ENCODE assay signal across 34 mouse cellular contexts in the genomic region with DNA sequence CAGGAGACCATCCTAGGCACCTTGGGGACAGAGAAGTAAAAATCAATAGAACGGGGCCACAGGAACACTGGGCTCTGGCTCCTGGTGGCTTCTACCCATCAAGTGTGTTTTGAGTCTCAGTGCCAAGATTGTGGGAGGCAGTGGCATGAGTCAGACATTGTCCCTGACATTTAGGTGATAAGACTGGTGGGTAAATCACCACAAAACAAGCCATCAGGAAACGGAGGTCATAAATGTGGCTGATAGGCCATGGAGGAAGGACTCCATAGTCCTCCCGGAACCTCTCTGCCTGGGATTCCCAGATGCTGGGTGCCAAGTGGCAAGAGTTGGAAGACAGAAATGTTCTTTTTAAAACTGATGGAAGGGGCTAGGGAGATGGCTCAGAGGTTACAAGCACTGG. TPM values are rescaled to one million over a fixed set of nuclear protein-coding genes. Genes with fewer than 3 reads are reported as not detected.
DNase-seq lines count a peak whose midpoint lies in the region; ATAC-seq and TF ChIP-seq lines count a peak whose summit lies in the region.
"Had no signal": no experiment of that assay in that cellular context is flagged by ENCODE, and none has a peak within 500 bp of the region (broad histone marks: within the 10 kb centered on the region; RNA-seq: fewer than 3 reads in every experiment).

No protein-coding gene starts in this region.

- peak; percentile 31 to 45; a peak in 3 of 4 replicates for TF ChIP-seq EP300 in MEL (IDR thresholded peaks at IDR 0.05; ENCODE audit: low read depth in 1 of 2, low read length in 2 of 2)

- H3K79me2 ChIP-seq in MEL (ENCODE audit: control insufficient read depth, insufficient read depth, low read length, poor library complexity) = no peaks in the 10 kb centered on the region

- H3K4me3 ChIP-seq in cerebellum, adult 2 months (replicated peaks; ENCODE audit: insufficient read depth, low read depth, low read length) = no peak overlapping the region
- H3K4me3 ChIP-seq in MEL (ENCODE audit: control insufficient read depth in 1 of 2, insufficient read depth in 1 of 2, low read depth in 2 of 2, low read length in 2 of 2) = no peak overlapping the region
- no peak overlapping the region for H3K4me3 ChIP-seq in forebrain, embryonic 14.5 days (ENCODE audit: low read depth, low read length)
- H3K4me3 ChIP-seq: forebrain, embryonic 15.5 days; heart, embryonic 12.5 days; kidney, embryonic 15.5 days; left cerebral cortex, adult 2 months; limb, embryonic 12.5 days; liver, embryonic 15.5 days; neural tube, embryonic 15.5 days had no signal

- H3K27me3 ChIP-seq in cerebellum, adult 2 months (ENCODE audit: control insufficient read depth, insufficient read depth, low read length) = no peaks in the 10 kb centered on the region
- no peaks in the 10 kb centered on the region; a peak in 1 of 4 replicates for H3K27me3 ChIP-seq in MEL (ENCODE audit: control insufficient read depth in 1 of 2, insufficient read depth in 2 of 2, low read length in 2 of 2)
- H3K27me3 ChIP-seq in forebrain, embryonic 14.5 days (replicated peaks; ENCODE audit: control insufficient read depth, insufficient read depth, low read length) = peaks cover 9% of the 10 kb centered on the region

- ATAC-seq in megakaryocyte progenitor cell, adult 5-6 weeks (replicated peaks; ENCODE audit: poor library complexity) = peak; percentile 13; the same call in 1 of the 2 replicates
- ATAC-seq in forebrain, embryonic 14.5 days = no peak
- ATAC-seq: activated CD4-positive, CD25-positive, alpha-beta regulatory T cell, adult 4 months; forebrain, embryonic 15.5 days had no signal

- peaks cover 0 to 10% of the 10 kb centered on the region in 2 experiments; a peak in 2 of 4 replicates for H3K36me3 ChIP-seq in MEL (ENCODE audit: control insufficient read depth in 1 of 2, insufficient read depth in 2 of 2, low read length in 2 of 2)
- H3K36me3 ChIP-seq in forebrain, embryonic 14.5 days (ENCODE audit: control insufficient read depth, insufficient read depth, low read length) = no peaks in the 10 kb centered on the region
- H3K36me3 ChIP-seq: forebrain, embryonic 15.5 days; heart, embryonic 12.5 days; kidney, embryonic 15.5 days; limb, embryonic 12.5 days; liver, embryonic 15.5 days; neural tube, embryonic 15.5 days had no signal

- DNase-seq in cerebellum, adult 2 months = peak in 1 of 2 experiments; percentile 50
- no peak for DNase-seq in cerebellum, adult 9-10 months
- DNase-seq in MEL (ENCODE audit: low read depth, low spot score) = peak; percentile 57
- peak; percentile 43 for DNase-seq in adrenal gland, postnatal 25 days
- no peak for DNase-seq in left cerebral cortex, adult 11 months (ENCODE audit: low spot score)
- no peak for DNase-seq in forebrain, embryonic 14.5 days (ENCODE audit: low spot score)
- no peak for DNase-seq in c-Kit-positive CD71-positive TER-119-positive erythroid progenitor cells, embryonic 14.5 days (ENCODE audit: low spot score)
- DNase-seq: gastrocnemius, postnatal 36 days; heart, adult 18-20 months; lung, embryonic 14.5 days; midbrain, embryonic 14.5 days; right cerebral cortex, adult 18-20 months; right cerebral cortex, postnatal 4 days; thymus, adult 18-20 months; thymus, postnatal 4 days had no signal

- no peak for TF ChIP-seq CTCF in cerebellum, adult 2 months (IDR thresholded peaks at IDR 0.05; ENCODE audit: borderline replicate concordance, insufficient read depth, low read depth, low read length)
- no peak for TF ChIP-seq CTCF in MEL (IDR thresholded peaks at IDR 0.05 in 2 of 3, conservative IDR thresholded peaks at IDR 0.05 in 1 of 3; ENCODE audit: control insufficient read depth in 1 of 3, insufficient read depth in 1 of 3, low read depth in 2 of 3, low read length in 3 of 3, poor library complexity in 1 of 3, severe bottlenecking in 1 of 3)

- WGBS in cerebellum, adult 2 months = 43% methylated on average over 3 of the region's 3 CpGs
- 88% methylated on average over 3 of the region's 3 CpGs for WGBS in forebrain, embryonic 14.5 days

- no peak for TF ChIP-seq RAD21 in MEL (IDR thresholded peaks at IDR 0.05; ENCODE audit: low read depth, low read length)

- peaks cover 15% of the 10 kb centered on the region for H3K4me1 ChIP-seq in cerebellum, adult 2 months (ENCODE audit: control insufficient read depth, insufficient read depth, low read length)
- H3K4me1 ChIP-seq in MEL (ENCODE audit: control insufficient read depth in 1 of 2, insufficient read depth in 2 of 2, low read length in 2 of 2) = peaks cover 0 to 21% of the 10 kb centered on the region in 2 experiments; a peak in 3 of 4 replicates
- H3K4me1 ChIP-seq in forebrain, embryonic 14.5 days (ENCODE audit: control insufficient read depth, insufficient read depth, low read length) = peaks cover 12% of the 10 kb centered on the region; the same call in 1 of the 2 replicates

- no peaks in the 10 kb centered on the region for H3K9me3 ChIP-seq in MEL (replicated peaks; ENCODE audit: insufficient read depth, low read length)
- H3K9me3 ChIP-seq in forebrain, embryonic 14.5 days (replicated peaks; ENCODE audit: control insufficient read depth, low read length) = no peaks in the 10 kb centered on the region
- H3K9me3 ChIP-seq: forebrain, embryonic 15.5 days; heart, embryonic 12.5 days; kidney, embryonic 15.5 days; limb, embryonic 12.5 days; liver, embryonic 15.5 days; neural tube, embryonic 15.5 days had no signal

- TF ChIP-seq POLR2A in cerebellum, adult 2 months (IDR thresholded peaks at IDR 0.05; ENCODE audit: borderline replicate concordance, insufficient read depth, low read length) = no peak
- no peak for TF ChIP-seq POLR2A in MEL (IDR thresholded peaks at IDR 0.05; ENCODE audit: control insufficient read depth in 1 of 2, insufficient read depth in 1 of 2, low read depth in 1 of 2, low read length in 2 of 2, poor library complexity in 1 of 2)

- 0 out of 2 replicates have a peak overlapping the region, but pooled peaks have one; percentile 29 for H3K27ac ChIP-seq in cerebellum, adult 2 months (ENCODE audit: insufficient read depth, low read length)
- H3K27ac ChIP-seq in MEL (ENCODE audit: control insufficient read depth, low read depth, low read length) = no peak overlapping the region
- H3K27ac ChIP-seq in forebrain, embryonic 14.5 days (ENCODE audit: low read depth, low read length) = no peak overlapping the region
- H3K27ac ChIP-seq: forebrain, embryonic 15.5 days; hindbrain, embryonic 14.5 days; kidney, embryonic 15.5 days; left cerebral cortex, adult 2 months; limb, embryonic 12.5 days; liver, embryonic 15.5 days; neural tube, embryonic 15.5 days; stomach, postnatal 0 days had no signal

- no peak overlapping the region for H3K9ac ChIP-seq in MEL (ENCODE audit: control insufficient read depth, low read depth, low read length, poor library complexity, severe bottlenecking)
- H3K9ac ChIP-seq in forebrain, embryonic 14.5 days (ENCODE audit: low read length) = no peak overlapping the region
- H3K9ac ChIP-seq: forebrain, embryonic 15.5 days; heart, embryonic 12.5 days; hindbrain, embryonic 14.5 days; kidney, embryonic 15.5 days; limb, embryonic 12.5 days; liver, embryonic 15.5 days; lung, embryonic 14.5 days; neural tube, embryonic 15.5 days had no signal

- H3K4me2 ChIP-seq in forebrain, embryonic 14.5 days (ENCODE audit: low read length) = no peak overlapping the region
- H3K4me2 ChIP-seq: forebrain, embryonic 15.5 days; heart, embryonic 12.5 days; hindbrain, embryonic 14.5 days; kidney, embryonic 15.5 days; limb, embryonic 12.5 days; liver, embryonic 15.5 days; lung, embryonic 14.5 days; neural tube, embryonic 15.5 days had no signal

RNA-seq across cellular contexts. Expression of gene Rasal1, which starts 4.4 kb away (rescaled TPM):
- polyA plus RNA-seq in cerebellum, adult 2 months (2012; rRNA removed) = 24.7 and 30.5 TPM in 2 replicates
- total RNA-seq in MEL (2012; rRNA removed) = 0.26 and 0.69 TPM in 2 replicates
- 1 to 10 TPM in 1 of 2 experiments, not detected in 1; 4.5 TPM for polyA plus RNA-seq in MEL (2012; ENCODE audit: insufficient read depth in 1 of 2, insufficient read length in 2 of 2, low read depth in 1 of 2, low replicate concordance in 2 of 2, missing spikeins in 1 of 2)
- 19.6 and 20.0 TPM in 2 replicates for total RNA-seq in adrenal gland, postnatal 25 days (2021)
- 0.10 and 0.67 TPM in 2 replicates for total RNA-seq in megakaryocyte progenitor cell, adult 5-6 weeks (2015)
- 0.12 and 2.0 TPM in 2 replicates for total RNA-seq in megakaryocyte progenitor cell, adult 5-6 weeks (2017)
- polyA plus RNA-seq in forebrain, embryonic 14.5 days (2014; fragmentation: Nextera tagmentation; extraction: Ambion mirVana) = 1.5 and 3.2 TPM in 2 replicates
- total RNA-seq: gastrocnemius, adult 18-20 months; gastrocnemius, postnatal 36 days had no signal
- polyA plus RNA-seq: heart, embryonic 12.5 days; heart, postnatal 0 days; lung, embryonic 14.5 days had no signal

RNA-seq across cellular contexts. Expression of gene Cfap73, which starts 10.2 kb away (rescaled TPM):
- 0.24 and 0.31 TPM in 2 replicates for polyA plus RNA-seq in cerebellum, adult 2 months (2012; rRNA removed)
- not detected in 2 replicates for total RNA-seq in MEL (2012; rRNA removed)
- under 1 TPM in 1 of 2 experiments, not detected in 1; 0.25 TPM for polyA plus RNA-seq in MEL (2012; ENCODE audit: insufficient read depth in 1 of 2, insufficient read length in 2 of 2, low read depth in 1 of 2, low replicate concordance in 2 of 2, missing spikeins in 1 of 2)
- 2.8 and 3.1 TPM in 2 replicates for total RNA-seq in adrenal gland, postnatal 25 days (2021)
- not detected in 2 replicates for total RNA-seq in megakaryocyte progenitor cell, adult 5-6 weeks (2015)
- not detected in 2 replicates for total RNA-seq in megakaryocyte progenitor cell, adult 5-6 weeks (2017)
- 0.19 and 0.57 TPM in 2 replicates for polyA plus RNA-seq in forebrain, embryonic 14.5 days (2014; fragmentation: Nextera tagmentation; extraction: Ambion mirVana)
- total RNA-seq: gastrocnemius, adult 18-20 months; gastrocnemius, postnatal 36 days; heart, adult 18-20 months; heart, postnatal 4 days; left cerebral cortex, postnatal 25 days; liver, adult 2 months; monocyte, adult 5-6 weeks had no signal
- polyA plus RNA-seq: activated CD4-positive, CD25-positive, alpha-beta regulatory T cell, adult 4 months; embryonic facial prominence, embryonic 11.5 days; heart, embryonic 12.5 days; heart, postnatal 0 days; kidney, embryonic 15.5 days; limb, embryonic 12.5 days; liver, adult 2 months; liver, embryonic 15.5 days; lung, embryonic 14.5 days; midbrain, embryonic 14.5 days; spleen, adult 2 months had no signal

RNA-seq across cellular contexts. Expression of gene Ddx54, which starts 31.7 kb away (rescaled TPM):
- polyA plus RNA-seq in cerebellum, adult 2 months (2012; rRNA removed) = 24.1 and 25.4 TPM in 2 replicates
- total RNA-seq in MEL (2012; rRNA removed) = 73.8 and 74.8 TPM in 2 replicates
- 10 to 100 TPM in 1 of 2 experiments, not detected in 1; 99.9 TPM for polyA plus RNA-seq in MEL (2012; ENCODE audit: insufficient read depth in 1 of 2, insufficient read length in 2 of 2, low read depth in 1 of 2, low replicate concordance in 2 of 2, missing spikeins in 1 of 2)
- total RNA-seq in adrenal gland, postnatal 25 days (2021) = 50.5 and 54.7 TPM in 2 replicates
- 11.8 and 13.3 TPM in 2 replicates for total RNA-seq in megakaryocyte progenitor cell, adult 5-6 weeks (2015)
- 34.9 and 35.8 TPM in 2 replicates for total RNA-seq in megakaryocyte progenitor cell, adult 5-6 weeks (2017)
- polyA plus RNA-seq in forebrain, embryonic 14.5 days (2014; fragmentation: Nextera tagmentation; extraction: Ambion mirVana) = 26.9 and 33.1 TPM in 2 replicates

RNA-seq across cellular contexts. Expression of gene Rita1, which starts 31.8 kb away (rescaled TPM):
- 43.7 and 47.3 TPM in 2 replicates for polyA plus RNA-seq in cerebellum, adult 2 months (2012; rRNA removed)
- total RNA-seq in MEL (2012; rRNA removed) = 14.0 and 18.1 TPM in 2 replicates
- 10 to 100 TPM in 1 of 2 experiments, not detected in 1; 22.1 TPM for polyA plus RNA-seq in MEL (2012; ENCODE audit: insufficient read depth in 1 of 2, insufficient read length in 2 of 2, low read depth in 1 of 2, low replicate concordance in 2 of 2, missing spikeins in 1 of 2)
- 15.9 and 17.5 TPM in 2 replicates for total RNA-seq in adrenal gland, postnatal 25 days (2021)
- total RNA-seq in megakaryocyte progenitor cell, adult 5-6 weeks (2015) = 2.0 and 2.3 TPM in 2 replicates
- 4.7 and 5.8 TPM in 2 replicates for total RNA-seq in megakaryocyte progenitor cell, adult 5-6 weeks (2017)
- polyA plus RNA-seq in forebrain, embryonic 14.5 days (2014; fragmentation: Nextera tagmentation; extraction: Ambion mirVana) = 15.9 and 18.3 TPM in 2 replicates

RNA-seq across cellular contexts. Expression of gene Iqcd, which starts 55.4 kb away (rescaled TPM):
- polyA plus RNA-seq in cerebellum, adult 2 months (2012; rRNA removed) = 1.8 and 2.0 TPM in 2 replicates
- total RNA-seq in MEL (2012; rRNA removed) = 0.62 and 1.1 TPM in 2 replicates
- polyA plus RNA-seq in MEL (2012; ENCODE audit: insufficient read depth in 1 of 2, insufficient read length in 2 of 2, low read depth in 1 of 2, low replicate concordance in 2 of 2, missing spikeins in 1 of 2) = 1 to 10 TPM in 1 of 2 experiments, not detected in 1; 2.2 TPM
- total RNA-seq in adrenal gland, postnatal 25 days (2021) = 0.57 and 0.67 TPM in 2 replicates
- total RNA-seq in megakaryocyte progenitor cell, adult 5-6 weeks (2015) = not detected in 2 replicates
- 0.81 and 1.1 TPM in 2 replicates for total RNA-seq in megakaryocyte progenitor cell, adult 5-6 weeks (2017)
- 2.0 and 2.4 TPM in 2 replicates for polyA plus RNA-seq in forebrain, embryonic 14.5 days (2014; fragmentation: Nextera tagmentation; extraction: Ambion mirVana)
- total RNA-seq: gastrocnemius, adult 18-20 months; heart, adult 18-20 months; heart, postnatal 4 days had no signal

Comparison
In these comparisons a context has a peak if more than half of its experiments do, and no peak if none do; other contexts are left out.
1. DNase-seq: peak in MEL (single experiment) and adrenal gland, postnatal 25 days (single experiment); none in cerebellum, adult 9-10 months (single experiment), left cerebral cortex, adult 11 months (single experiment), forebrain, embryonic 14.5 days (single experiment) and c-Kit-positive CD71-positive TER-119-positive erythroid progenitor cells, embryonic 14.5 days (single experiment).